Mouse (Mus musculus) forebrain, postnatal 0 days (tissue): ENCODE measurements at regions not wholly inside any gene's neighbourhood (a gene's known extent, or its start where the extent isn't known, plus 50 kb on each side); places are given as distances from the start of the nearest gene placed in this dataset.

Source experiments
- ATAC-seq: fragments of 200-750 bp; cut with Nextera tagmentation; 2 replicates; pipeline ENCODE4 v1.8.0; 2017; ENCODE audit warnings: mild to moderate bottlenecking, moderate library complexity
- DNase-seq: peaks from one replicate; pipeline ENCODE4 v3.0.0-alpha.2; 2015
- H3K27ac ChIP-seq: fragments of 300-500 bp; sonication (generic); 2 replicates; pipeline ENCODE4 v1.5.1; 2014; ENCODE audit warnings: low read depth, mild to moderate bottlenecking, antibody characterized with exemption, low read length, moderate library complexity, mixed read lengths
- H3K27me3 ChIP-seq: fragments of 300-500 bp; sonication (generic); 2 replicates; pipeline ENCODE4 v1.6.1; 2014; ENCODE audit warnings: mild to moderate bottlenecking, low read length, mixed read lengths; ENCODE audit not compliant: insufficient read depth
- H3K36me3 ChIP-seq: fragments of 300-500 bp; sonication (generic); 2 replicates; pipeline ENCODE4 v1.6.1; 2014; ENCODE audit warnings: mild to moderate bottlenecking, moderate library complexity; ENCODE audit not compliant: insufficient read depth
- H3K4me1 ChIP-seq: fragments of 300-500 bp; sonication (generic); 2 replicates; pipeline ENCODE4 v1.6.1; 2014; ENCODE audit warnings: antibody characterized with exemption; ENCODE audit not compliant: insufficient read depth
- H3K4me2 ChIP-seq: fragments of 300-500 bp; sonication (generic); 2 replicates; pipeline ENCODE4 v1.6.1; 2014; ENCODE audit warnings: low read depth, mild to moderate bottlenecking, moderate library complexity
- H3K4me3 ChIP-seq: fragments of 300-500 bp; sonication (generic); 2 replicates; pipeline ENCODE4 v1.5.1; 2014; ENCODE audit warnings: low read depth, low read length, mixed read lengths
- H3K9ac ChIP-seq: fragments of 300-500 bp; sonication (generic); 2 replicates; pipeline ENCODE4 v1.6.1; 2014; ENCODE audit warnings: mild to moderate bottlenecking
- H3K9me3 ChIP-seq: fragments of 300-500 bp; sonication (generic); 2 replicates; pipeline ENCODE4 v1.6.1; 2016; ENCODE audit warnings: low read length
- CTCF ChIP-seq: sonication (generic); IDR thresholded peaks from 2 replicates; pipeline ENCODE4 v1.5.1; 2016; ENCODE audit warnings: antibody characterized with exemption, control low read depth, low read depth
- WGBS: fragments of 180-500 bp; shearing (Covaris S2); extraction: QIAGEN DNeasy Blood & Tissue Kit; methylation state at CpG from one replicate; pipeline ENCODE4 v1.1.7; 2014; 5-methylcytosine and 5-hydroxymethylcytosine counted together

- no peak for ATAC-seq
- 97% methylated on average over 2 of the region's 2 CpGs for WGBS
Measured at GRCm38 (mm10) chr4:95284192-95284591, 232.2 kb upstream of the Jun start.

DNA sequence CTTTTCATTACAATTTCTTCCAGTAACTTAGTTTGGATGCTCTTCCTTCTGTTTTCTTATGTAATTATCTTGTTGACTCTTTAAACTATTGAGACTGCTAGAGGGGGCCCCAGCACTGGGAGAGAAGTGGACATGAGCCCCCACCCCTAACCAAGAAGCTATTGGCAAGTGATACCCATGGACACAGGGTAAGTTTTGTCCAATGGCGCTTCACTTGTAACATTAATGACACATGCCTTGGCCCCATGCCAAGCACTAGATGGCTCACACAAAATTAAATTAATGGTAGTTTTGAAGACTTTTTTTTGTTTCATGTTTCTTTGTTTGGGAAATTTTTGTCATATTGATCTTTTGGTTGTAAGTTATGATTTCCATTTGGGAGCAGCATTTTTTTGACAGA is 232.7 kb upstream of the Jun start:
- H3K9ac ChIP-seq, result no peak overlapping the region
- no peak overlapping the region for H3K27ac ChIP-seq
- DNase-seq (no peak), ATAC-seq (no peak)
- H3K27me3 ChIP-seq, result no peaks in the 10 kb centered on the region
- H3K9me3 ChIP-seq, result no peaks in the 10 kb centered on the region
- WGBS, result 89% methylated on average over 1 of the region's 1 CpGs
- no peak overlapping the region for H3K4me3 ChIP-seq
- no peak for TF ChIP-seq CTCF
- H3K4me1 ChIP-seq, result no peaks in the 10 kb centered on the region
- no peak overlapping the region for H3K4me2 ChIP-seq
- H3K36me3 ChIP-seq, result no peaks in the 10 kb centered on the region

More at GRCm38 (mm10) chr4:95284192-95284591, 232.2 kb upstream of the Jun start:
- Histone ChIP-seq H3K27me3 (no peaks in the 10 kb centered on the region), H3K4me2 (no peak overlapping the region), H3K9me3 (no peaks in the 10 kb centered on the region), H3K9ac (no peak overlapping the region), H3K27ac (no peak overlapping the region), H3K36me3 (no peaks in the 10 kb centered on the region), H3K4me3 (no peak overlapping the region), H3K4me1 (no peaks in the 10 kb centered on the region)
- no peak for DNase-seq
- TF ChIP-seq CTCF, result no peak

DNA sequence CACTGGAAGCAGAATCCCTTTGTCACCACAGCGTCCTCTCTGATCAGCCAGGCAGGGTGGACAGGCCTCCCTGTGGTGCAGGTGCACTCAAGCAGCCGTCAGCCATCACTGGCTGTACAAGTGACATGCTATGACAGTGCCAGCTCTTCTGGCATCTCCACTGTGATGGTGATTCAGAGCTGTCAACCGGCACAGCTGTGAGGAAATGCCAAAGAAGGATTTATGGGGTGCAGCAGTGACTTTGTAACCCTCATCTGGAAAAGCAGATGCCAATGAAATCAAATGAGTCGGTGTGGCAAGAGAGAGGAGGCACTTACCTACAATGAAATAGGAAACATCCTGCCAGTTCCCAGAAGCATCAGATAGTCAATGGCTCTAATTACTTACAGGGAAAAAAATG is 238.3 kb upstream of the Jun start:
- H3K27me3 ChIP-seq, result no peaks in the 10 kb centered on the region
- H3K4me1 ChIP-seq, result no peaks in the 10 kb centered on the region
- no peak overlapping the region for H3K9ac ChIP-seq
- no peaks in the 10 kb centered on the region for H3K36me3 ChIP-seq
- H3K4me2 ChIP-seq, result no peak overlapping the region
- no peaks in the 10 kb centered on the region for H3K9me3 ChIP-seq
- no peak overlapping the region for H3K27ac ChIP-seq
- 57% methylated on average over 4 of the region's 4 CpGs for WGBS
- no peak for ATAC-seq
- no peak for DNase-seq
- TF ChIP-seq CTCF, result no peak
- no peak overlapping the region for H3K4me3 ChIP-seq

DNA sequence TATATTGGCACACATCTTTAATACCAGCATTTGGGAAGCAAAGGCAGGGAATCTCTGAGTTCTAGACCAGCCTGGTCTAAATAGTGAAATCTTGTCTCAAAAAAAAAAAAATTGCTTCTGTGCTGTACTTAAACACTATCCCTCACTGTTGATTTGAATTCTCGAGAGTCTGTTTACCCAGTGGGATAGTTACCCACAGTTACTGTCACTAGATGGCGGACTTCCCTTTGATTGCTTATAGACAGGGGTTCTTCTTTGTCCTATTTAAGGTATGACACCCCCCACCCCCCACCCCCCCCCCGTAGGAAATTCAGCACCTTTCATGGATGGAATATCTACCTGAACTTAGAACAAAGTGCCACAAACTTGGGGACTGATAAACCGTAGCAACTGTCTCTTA is 242.1 kb upstream of the Jun start:
- no peaks in the 10 kb centered on the region for H3K4me1 ChIP-seq
- H3K9ac ChIP-seq, result no peak overlapping the region
- 59% methylated on average over 4 of the region's 4 CpGs for WGBS
- no peak for DNase-seq
- no peak for TF ChIP-seq CTCF
- H3K4me2 ChIP-seq, result no peak overlapping the region
- no peaks in the 10 kb centered on the region for H3K27me3 ChIP-seq
- no peak for ATAC-seq
- H3K27ac ChIP-seq, result no peak overlapping the region
- no peaks in the 10 kb centered on the region for H3K36me3 ChIP-seq
- H3K9me3 ChIP-seq, result no peaks in the 10 kb centered on the region
- H3K4me3 ChIP-seq, result no peak overlapping the region

DNA sequence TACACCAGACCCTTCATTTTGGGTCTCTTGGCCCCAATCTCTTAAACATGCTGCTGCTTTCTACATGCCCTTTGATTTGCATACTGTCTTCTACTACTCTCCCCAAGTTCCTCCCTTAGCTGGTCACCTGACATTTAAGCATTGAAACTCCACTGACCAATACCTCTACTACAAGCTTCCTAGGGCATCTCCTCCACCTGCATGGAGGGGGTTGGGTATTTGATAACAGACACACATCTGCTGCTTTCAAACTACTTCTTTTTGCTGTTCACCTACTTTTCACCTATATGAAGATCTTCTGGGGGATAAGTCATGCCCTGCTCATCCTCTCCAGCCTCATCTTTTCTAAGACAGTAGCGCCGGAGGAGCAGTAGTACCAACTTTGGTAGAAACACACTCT is 249.9 kb upstream of the Jun start:
- Histone ChIP-seq H3K27me3 (no peaks in the 10 kb centered on the region), H3K4me2 (no peak overlapping the region), H3K36me3 (no peaks in the 10 kb centered on the region), H3K27ac (no peak overlapping the region), H3K4me3 (no peak overlapping the region), H3K9me3 (no peaks in the 10 kb centered on the region), H3K4me1 (no peaks in the 10 kb centered on the region), H3K9ac (no peak overlapping the region)
- DNase-seq, result no peak
- no peak for ATAC-seq
- TF ChIP-seq CTCF, result no peak
- WGBS, result 97% methylated on average over 2 of the region's 2 CpGs

DNA sequence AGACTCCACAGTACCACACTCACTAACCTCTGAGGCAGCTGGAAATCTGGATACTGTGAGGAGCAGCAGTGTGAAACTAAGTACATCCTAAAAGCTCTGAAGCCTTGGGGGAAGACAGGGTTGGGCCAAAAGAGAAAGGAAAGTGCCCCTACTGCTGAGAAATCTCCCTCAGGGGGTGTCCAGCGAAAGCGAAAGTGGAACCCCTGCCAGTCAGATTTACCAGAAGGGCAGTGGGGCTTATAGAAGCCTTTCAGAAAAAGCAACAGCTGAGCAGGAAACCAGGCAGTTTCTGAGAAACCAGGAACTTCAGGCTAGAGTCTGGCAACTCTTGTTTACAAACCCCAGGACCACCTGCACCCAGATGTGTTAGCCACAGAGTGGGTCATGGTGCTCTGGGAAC is 251.3 kb upstream of the Jun start:
- no peaks in the 10 kb centered on the region for H3K9me3 ChIP-seq
- 37% methylated on average over 2 of the region's 2 CpGs for WGBS
- H3K4me3 ChIP-seq, result no peak overlapping the region
- H3K4me1 ChIP-seq, result no peaks in the 10 kb centered on the region
- no peak for TF ChIP-seq CTCF
- no peak overlapping the region for H3K27ac ChIP-seq
- H3K36me3 ChIP-seq, result no peaks in the 10 kb centered on the region
- ATAC-seq (no peak), DNase-seq (no peak)
- H3K27me3 ChIP-seq, result no peaks in the 10 kb centered on the region
- no peak overlapping the region for H3K4me2 ChIP-seq
- H3K9ac ChIP-seq, result no peak overlapping the region

GRCm38 (mm10) chr4:95304006-95304405 is 252.0 kb upstream of the Jun start:
- peak; percentile 10 for DNase-seq
- ATAC-seq, result no peak

DNA sequence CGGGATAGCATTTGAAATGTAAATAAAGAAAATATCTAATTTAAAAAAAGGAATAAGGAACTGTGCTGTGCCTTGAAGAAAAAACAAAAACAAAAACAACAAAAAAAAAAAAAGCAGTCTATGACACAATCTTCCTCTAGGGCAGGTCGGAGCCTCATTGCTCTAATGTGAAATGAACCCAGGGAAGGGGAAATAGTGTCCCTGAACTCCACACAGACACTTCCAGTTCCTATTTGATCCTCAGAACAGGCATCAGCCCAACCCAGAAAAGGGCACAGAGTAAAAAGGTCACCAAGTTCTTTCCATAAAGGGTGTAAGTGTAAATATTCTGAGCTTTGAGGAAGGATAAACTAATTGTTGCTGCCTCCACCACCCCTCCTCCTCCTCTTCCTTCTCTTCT is 250.2 kb upstream of the Fggy start:
- no peak overlapping the region for H3K27ac ChIP-seq
- no peak overlapping the region for H3K9ac ChIP-seq
- no peaks in the 10 kb centered on the region for H3K4me1 ChIP-seq
- H3K9me3 ChIP-seq, result no peaks in the 10 kb centered on the region
- no peaks in the 10 kb centered on the region for H3K27me3 ChIP-seq
- no peak for TF ChIP-seq CTCF
- DNase-seq (no peak), ATAC-seq (no peak)
- H3K4me2 ChIP-seq, result no peak overlapping the region
- H3K36me3 ChIP-seq, result no peaks in the 10 kb centered on the region
- no peak overlapping the region for H3K4me3 ChIP-seq
- WGBS, result 85% methylated on average over 2 of the region's 2 CpGs

More at GRCm38 (mm10) chr4:95304006-95304405, 252.0 kb upstream of the Jun start:
- H3K9me3 ChIP-seq, result no peaks in the 10 kb centered on the region
- H3K9ac ChIP-seq, result no peak overlapping the region
- H3K27me3 ChIP-seq, result no peaks in the 10 kb centered on the region
- no peak for TF ChIP-seq CTCF
- no peaks in the 10 kb centered on the region for H3K4me1 ChIP-seq
- no peak overlapping the region for H3K27ac ChIP-seq
- H3K4me3 ChIP-seq, result no peak overlapping the region
- H3K4me2 ChIP-seq, result no peak overlapping the region
- no peaks in the 10 kb centered on the region for H3K36me3 ChIP-seq
- WGBS, result 66% methylated on average over 1 of the region's 1 CpGs
